Mouse (Mus musculus) large intestine, adult 2 months (tissue): Measurements from ENCODE around the gene Apbb2. TPM values are rescaled to one million over a fixed set of nuclear protein-coding genes. Genes with fewer than 3 reads are reported as not detected.

Experiments used
- DNase-seq: peaks from one replicate; pipeline ENCODE4 v3.0.0-alpha.2; 2012; ENCODE audit warnings: low read depth, low spot score
- WGBS: fragments of 180-500 bp; shearing (Covaris S2); methylation state at CpG from one replicate; pipeline ENCODE4 v1.1.7; 2018; 5-methylcytosine and 5-hydroxymethylcytosine counted together
- polyA plus RNA-seq: library from polyadenylated mRNA; depleted of rRNA; stranded (reverse); fragments of >200 nt; gene quantifications from 2 replicates; pipeline ENCODE4 v1.2.3, GENCODE M21; 2012

The Apbb2 gene
- polyA plus RNA-seq, 1 experiment: 4.7 TPM

DNA sequence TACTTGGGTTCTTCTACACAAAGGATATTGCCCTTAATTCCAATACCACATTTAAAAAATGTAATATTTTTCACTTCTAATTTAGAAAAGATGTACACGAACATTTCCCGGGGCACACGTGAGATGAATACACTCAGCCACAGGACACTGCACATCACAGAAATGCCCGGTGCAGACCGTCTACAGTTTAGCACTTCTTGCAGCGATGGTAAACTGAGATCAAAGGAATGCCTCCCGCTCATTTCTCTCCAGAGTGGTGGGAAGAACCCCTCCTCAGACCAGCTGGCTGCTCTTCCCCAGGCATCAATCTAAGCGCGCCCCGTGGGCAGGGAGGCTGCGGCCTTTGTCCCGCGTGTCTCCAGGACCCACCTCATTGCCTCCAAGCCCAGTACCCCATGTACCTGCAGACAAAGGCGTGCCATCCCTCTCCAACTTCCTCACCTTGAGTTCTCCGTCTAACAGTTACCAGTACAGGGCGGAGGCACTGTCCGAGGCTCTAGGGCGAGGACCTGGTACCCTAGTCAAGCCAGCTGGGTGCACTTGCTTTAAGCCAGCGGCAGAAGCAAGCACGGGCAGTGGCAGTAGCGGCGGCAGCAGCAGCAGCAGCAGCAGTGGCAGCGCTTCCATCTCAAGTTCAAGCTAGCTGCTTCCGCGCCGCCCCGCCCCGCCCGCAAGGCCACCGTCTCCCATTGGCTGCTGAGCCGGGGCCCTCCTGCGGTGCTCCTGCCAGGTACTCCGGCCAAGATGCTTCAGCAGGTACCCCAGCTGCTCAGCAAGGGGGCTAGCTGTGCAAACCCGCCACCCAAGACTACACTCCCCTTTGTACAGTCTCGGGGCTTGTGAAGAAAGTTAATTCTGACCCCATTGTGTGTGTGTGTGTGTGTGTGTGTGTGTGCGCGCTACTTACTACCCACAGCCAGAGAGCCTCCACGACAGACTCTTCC lies 281.3 kb downstream of the Apbb2 start:
- WGBS: 13% methylated on average over 38 of the region's 38 CpGs
- no peak for DNase-seq

DNA sequence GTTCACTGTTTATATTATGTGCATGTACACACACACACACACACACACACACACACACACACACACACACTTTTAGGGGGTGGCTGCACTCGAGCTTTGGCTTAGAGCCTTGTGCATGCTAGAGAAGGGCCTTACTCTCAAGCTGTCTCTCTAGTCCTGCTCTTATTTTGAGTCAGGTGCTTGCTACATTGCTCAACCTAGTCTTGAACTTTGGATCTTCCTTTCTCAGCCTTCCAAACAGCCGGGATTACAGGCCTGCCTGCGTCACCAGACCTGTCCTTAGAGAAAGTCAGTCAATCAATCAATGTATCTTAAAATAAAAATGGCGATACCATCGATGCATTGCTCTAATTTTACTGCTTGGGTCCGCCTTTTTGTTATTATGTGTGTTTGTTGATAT lies 287.8 kb downstream of the Apbb2 start:
- WGBS: 81% methylated on average over 6 of the region's 6 CpGs
- no peak for DNase-seq

- 75% methylated on average over 7 of the region's 7 CpGs for WGBS
- DNase-seq: no peak
These were observed 289.8 kb downstream of the Apbb2 start for GRCm38 (mm10) chr5:66328766-66329165.

DNA sequence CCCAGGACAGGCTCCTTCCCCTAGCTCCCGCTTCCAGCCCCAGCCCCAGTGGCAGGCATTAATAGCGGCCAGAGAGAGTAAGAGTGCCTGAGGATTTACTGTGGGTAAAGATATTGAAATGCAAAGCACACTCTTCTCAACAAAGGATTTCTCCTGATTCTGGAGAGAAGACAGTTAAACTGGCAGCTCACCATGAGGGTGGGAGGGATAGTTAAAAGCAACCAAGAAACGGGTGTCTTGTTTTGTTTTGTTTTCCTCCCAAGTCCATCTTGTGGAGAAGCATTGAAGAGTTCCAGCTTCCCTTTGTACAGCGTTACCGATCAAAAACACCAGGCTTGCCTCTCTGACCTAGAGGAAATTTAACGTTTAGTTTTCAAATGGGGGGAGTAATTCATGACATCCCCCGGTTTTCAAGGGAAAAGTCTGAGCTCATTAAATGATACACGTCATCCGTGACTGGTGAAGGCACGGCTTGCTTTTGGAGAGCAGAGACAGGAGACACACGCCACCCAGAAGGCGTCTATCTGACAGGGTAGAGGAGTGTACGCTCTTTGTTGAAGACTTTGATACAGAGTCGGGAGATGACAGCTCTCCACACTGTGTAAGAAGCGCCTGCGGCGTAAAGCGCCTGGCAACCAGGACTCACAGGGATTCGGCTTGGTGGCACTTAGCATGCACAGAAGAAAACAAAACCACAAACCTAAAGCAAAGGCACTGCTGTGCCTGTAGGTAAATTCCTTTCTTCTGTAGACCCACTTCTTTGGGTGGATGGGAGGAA lies 290.4 kb downstream of the Apbb2 start:
- 82% methylated on average over 19 of the region's 19 CpGs for WGBS
- DNase-seq: no peak

- DNase-seq: no peak
- WGBS: 71% methylated on average over 7 of the region's 7 CpGs
These were observed 292.2 kb downstream of the Apbb2 start for GRCm38 (mm10) chr5:66326395-66326794.

GRCm38 (mm10) chr5:66323603-66324002 lies 295.0 kb downstream of the Apbb2 start:
- WGBS: 79% methylated on average over 11 of the region's 11 CpGs
- DNase-seq: no peak

DNA sequence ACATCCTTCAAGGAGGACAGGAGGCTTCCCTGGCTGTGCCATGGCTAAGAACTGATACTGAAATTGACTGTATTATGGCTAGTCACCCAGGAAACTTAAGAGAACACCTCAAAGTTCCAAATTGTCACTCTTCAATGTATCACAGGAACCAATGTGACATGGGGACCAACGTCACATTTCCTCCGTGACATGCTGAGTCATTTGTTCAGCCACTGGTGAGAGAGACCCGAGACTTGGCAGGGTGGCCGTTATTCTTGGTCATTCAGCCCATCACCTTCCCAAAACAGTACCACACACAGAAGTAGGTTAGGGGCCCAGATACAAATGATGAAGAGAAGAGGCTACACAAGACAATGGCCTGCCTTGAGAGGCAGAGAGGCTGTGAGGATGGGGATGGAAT lies 295.5 kb downstream of the Apbb2 start:
- WGBS: 84% methylated on average over 4 of the region's 4 CpGs
- no peak for DNase-seq

DNA sequence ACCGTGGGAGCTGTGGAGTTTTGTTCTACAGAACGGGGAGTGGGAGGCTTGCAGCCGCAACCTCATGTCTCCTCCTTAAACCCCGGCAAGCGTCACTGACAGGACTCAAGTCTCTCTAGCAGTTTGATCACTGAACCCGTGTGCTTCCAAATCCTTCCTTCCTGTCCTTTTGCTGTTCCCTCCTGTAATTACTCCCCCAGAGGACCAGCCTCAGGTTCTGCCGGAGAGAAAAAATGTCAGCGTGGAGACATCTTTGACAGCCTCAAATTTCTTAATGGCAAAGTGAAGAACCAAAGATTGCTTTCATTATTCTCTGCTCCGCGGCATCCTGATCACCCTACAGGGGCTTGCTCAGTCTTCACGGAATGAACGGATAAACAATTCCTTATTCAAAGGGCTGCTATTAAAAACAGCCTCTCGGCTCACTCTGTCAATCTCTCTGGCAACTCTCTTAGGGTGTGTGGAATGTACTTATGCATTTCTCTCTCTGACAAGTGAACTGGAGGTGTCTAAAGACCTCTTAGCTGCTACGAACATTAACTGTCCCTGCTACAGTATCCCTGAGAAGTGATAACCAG lies 298.7 kb downstream of the Apbb2 start:
- DNase-seq: no peak
- 76% methylated on average over 14 of the region's 14 CpGs for WGBS

DNA sequence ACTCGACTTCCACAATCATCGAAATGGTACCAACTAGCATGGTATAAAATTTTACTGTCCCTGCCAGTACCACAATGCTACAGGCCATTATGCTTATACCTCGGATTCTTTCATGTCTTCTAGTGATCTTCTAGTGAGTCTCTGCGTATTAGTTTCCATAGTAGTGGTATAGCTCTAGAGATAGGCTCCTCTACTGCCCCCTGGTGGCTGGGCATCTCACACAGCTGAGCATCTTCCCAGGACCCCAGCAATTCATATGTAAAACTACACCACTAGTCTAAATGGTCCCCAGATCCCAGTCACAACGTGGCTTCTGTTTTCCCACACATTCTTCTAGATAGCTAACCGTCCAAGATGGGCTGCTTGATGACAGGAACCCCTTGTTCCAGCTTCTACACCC lies 299.2 kb downstream of the Apbb2 start:
- no peak for DNase-seq
- WGBS: 68% methylated on average over 6 of the region's 6 CpGs

DNA sequence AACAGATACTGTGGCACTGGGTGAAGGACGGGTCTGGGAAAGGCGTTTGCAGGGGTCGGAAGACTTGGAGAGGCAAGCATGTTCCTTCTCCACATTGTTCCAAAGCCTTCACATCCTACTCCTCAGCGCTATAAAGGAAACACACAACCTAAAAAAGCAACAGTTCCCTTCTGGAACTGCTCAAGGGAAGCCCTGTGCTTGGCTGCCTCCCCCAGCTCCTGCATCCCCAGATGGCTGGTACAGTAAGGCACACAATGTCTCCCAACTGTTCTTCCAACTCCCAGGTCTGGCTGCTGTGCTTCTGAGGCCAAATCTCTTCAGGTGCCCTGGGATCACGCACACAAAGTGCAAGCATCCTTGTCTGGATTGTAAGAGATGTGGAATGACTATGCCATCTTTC lies 302.8 kb downstream of the Apbb2 start:
- DNase-seq: no peak
- 91% methylated on average over 5 of the region's 5 CpGs for WGBS

DNA sequence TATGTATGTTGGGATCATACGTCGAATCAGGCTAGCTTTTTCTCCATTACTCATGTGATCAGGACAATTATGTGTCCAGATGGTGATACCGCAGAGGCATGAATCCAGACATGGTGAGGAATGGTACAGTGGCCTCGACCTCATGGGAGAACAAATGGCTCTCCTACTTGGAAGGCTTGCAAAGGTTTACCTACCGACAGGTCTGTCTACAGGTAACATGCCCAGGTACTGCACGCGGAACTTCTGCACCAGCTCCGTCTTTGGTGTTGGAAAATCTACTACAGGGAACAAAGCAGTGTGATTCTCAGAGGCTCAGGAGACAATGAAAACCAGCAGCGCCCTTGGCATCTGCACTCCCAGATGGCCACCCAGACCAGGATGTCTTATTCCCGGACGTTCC lies 307.8 kb downstream of the Apbb2 start:
- DNase-seq: no peak
- 94% methylated on average over 11 of the region's 11 CpGs for WGBS

DNA sequence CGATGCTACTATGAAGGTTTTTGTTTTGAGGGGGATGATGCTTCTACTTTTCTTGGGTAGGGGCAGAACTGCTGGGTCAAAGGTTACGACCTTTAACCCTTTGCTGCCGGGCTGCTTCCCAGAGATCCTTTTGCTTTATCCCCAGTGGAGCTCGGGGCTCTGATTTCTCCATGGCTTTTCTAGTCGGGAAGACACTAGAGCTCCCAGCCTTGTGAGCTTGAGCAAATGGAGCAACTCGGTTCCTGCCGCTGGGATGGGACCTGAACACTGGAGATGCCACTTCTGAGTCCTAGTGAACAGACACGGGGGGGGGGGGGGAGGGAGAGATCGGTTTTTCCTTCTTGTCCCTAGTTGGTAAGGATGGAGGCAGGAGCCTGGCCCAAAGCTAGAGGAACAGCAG lies 308.3 kb downstream of the Apbb2 start:
- WGBS: 83% methylated on average over 9 of the region's 9 CpGs
- DNase-seq: no peak

GRCm38 (mm10) chr5:66305511-66305910 lies 313.1 kb downstream of the Apbb2 start:
- WGBS: 89% methylated on average over 8 of the region's 8 CpGs
- no peak for DNase-seq

- 94% methylated on average over 11 of the region's 11 CpGs for WGBS
- no peak for DNase-seq
These were observed 314.1 kb downstream of the Apbb2 start for GRCm38 (mm10) chr5:66304300-66305067.

DNA sequence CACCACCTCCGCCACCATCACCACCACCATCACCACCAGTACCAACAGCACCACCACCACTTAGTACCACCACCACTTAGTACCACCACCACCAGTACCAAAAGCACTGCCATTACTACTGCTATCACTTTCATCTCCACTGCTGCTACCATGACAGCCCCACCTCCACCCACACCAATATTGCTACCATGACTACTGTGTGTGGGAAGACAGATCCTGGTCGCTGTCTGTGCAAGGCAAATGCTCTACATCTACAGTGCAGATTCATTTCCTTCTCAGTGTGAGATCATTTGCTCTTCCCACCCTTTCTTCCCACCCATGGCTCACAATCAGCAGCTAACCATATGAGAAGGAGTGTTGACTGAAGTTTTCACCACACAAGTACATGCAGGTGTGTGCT lies 315.7 kb downstream of the Apbb2 start:
- no peak for DNase-seq
- 97% methylated on average over 2 of the region's 2 CpGs for WGBS

DNA sequence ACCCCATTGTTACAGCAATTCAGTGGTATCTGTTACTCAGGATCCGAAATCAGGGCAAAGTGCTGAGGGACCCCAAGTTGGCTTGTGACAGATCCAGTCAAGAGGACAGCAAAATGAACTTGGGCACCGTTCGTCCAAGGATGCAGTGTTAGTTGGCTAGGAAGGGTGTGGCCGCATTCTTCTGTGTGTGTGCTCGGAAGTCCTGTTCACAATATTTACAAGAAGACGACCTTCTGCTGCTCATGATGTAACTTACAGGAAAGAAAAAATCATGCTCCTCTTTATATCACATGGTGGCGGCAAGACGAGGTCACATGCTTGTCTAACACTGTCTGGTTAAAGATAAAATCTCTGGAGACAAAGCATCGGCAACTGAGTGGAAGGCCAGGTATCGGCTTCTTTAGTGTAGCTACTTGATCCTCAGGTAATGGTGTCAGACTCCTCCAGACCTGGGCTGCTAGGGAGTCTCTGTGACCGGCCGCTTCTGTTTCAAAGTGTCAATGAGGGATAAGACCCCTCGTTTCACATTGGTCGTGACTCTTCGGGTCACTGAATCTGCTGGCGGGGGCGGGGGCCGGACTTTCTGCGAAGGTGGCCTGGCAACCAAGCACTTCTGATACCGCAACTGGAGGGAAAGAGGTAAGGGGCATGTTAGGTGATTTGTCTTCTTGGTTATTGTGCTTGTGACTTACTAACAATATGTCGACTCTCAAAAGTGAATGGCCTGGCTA lies 316.3 kb downstream of the Apbb2 start:
- 83% methylated on average over 21 of the region's 21 CpGs for WGBS
- no peak for DNase-seq

DNA sequence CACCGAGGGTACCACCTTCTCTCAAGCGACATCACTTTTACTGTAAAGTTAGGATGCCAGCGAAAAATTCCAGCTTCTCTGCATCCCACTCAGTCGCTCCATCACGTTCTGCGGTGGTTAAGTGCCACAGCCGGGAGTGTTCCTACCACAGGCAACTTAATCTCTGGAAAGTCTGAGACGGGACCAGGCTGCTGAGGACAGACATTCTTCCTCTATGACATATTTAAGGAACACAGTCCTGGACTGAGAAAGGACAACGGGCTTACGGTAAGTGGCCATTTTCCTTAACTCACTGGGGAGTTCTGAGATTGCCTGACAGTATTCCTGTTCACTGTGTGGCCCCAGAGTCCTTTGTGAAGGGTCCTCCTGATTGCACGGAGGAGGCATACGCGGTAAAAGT lies 318.0 kb downstream of the Apbb2 start:
- DNase-seq: no peak
- 94% methylated on average over 13 of the region's 13 CpGs for WGBS

- WGBS: 85% methylated on average over 6 of the region's 6 CpGs
- DNase-seq: no peak
These were observed 319.7 kb downstream of the Apbb2 start for GRCm38 (mm10) chr5:66298856-66299255.

GRCm38 (mm10) chr5:66296116-66296515 lies 322.5 kb downstream of the Apbb2 start:
- 82% methylated on average over 5 of the region's 5 CpGs for WGBS
- DNase-seq: no peak
